Mouse (Mus musculus) limb, embryonic 14.5 days (tissue): ENCODE results near the gene Wdr70. TPM values are rescaled to one million over a fixed set of nuclear protein-coding genes. Genes with fewer than 3 reads are reported as not detected.
"Not testable (repeated sequence)": the region's sequence is repeated elsewhere in the genome, so short reads cannot be mapped to it uniquely, and the experiment has no call there.

ENCODE experiments used
- ATAC-seq: fragments of 200-750 bp; cut with Nextera tagmentation; 2 replicates; pipeline ENCODE4 v1.8.0; 2017; ENCODE audit warnings: low read depth, moderate number of reproducible peaks, moderate TSS enrichment; ENCODE audit not compliant: low FRiP score
- DNase-seq: peaks from one replicate; pipeline ENCODE4 v3.0.0-alpha.2; 2015; ENCODE audit warnings: low spot score
- H3K27ac ChIP-seq: fragments of 300-500 bp; sonication (generic); replicated peaks from 2 replicates; pipeline ENCODE4 v1.5.1; 2014; ENCODE audit warnings: low read depth, mild to moderate bottlenecking, low read length, moderate library complexity, mixed read lengths
- H3K27me3 ChIP-seq: fragments of 300-500 bp; sonication (generic); 2 replicates; pipeline ENCODE4 v1.6.1; 2014; ENCODE audit warnings: low read length, mixed read lengths; ENCODE audit not compliant: control insufficient read depth, insufficient read depth
- H3K36me3 ChIP-seq: fragments of 300-500 bp; sonication (generic); 2 replicates; pipeline ENCODE4 v1.6.1; 2014; ENCODE audit warnings: mild to moderate bottlenecking, low read length, moderate library complexity, mixed read lengths; ENCODE audit not compliant: control insufficient read depth, insufficient read depth
- H3K4me1 ChIP-seq: fragments of 300-500 bp; sonication (generic); 2 replicates; pipeline ENCODE4 v1.6.1; 2014; ENCODE audit warnings: antibody characterized with exemption, low read length, mixed read lengths; ENCODE audit not compliant: control insufficient read depth, insufficient read depth
- H3K4me2 ChIP-seq: fragments of 300-500 bp; sonication (generic); replicated peaks from 2 replicates; pipeline ENCODE4 v1.6.1; 2014; ENCODE audit warnings: low read depth, mild to moderate bottlenecking, low read length, moderate library complexity; ENCODE audit not compliant: severe bottlenecking
- H3K4me3 ChIP-seq: fragments of 300-500 bp; sonication (generic); replicated peaks from 2 replicates; pipeline ENCODE4 v1.5.1; 2014; ENCODE audit warnings: low read length
- H3K9ac ChIP-seq: fragments of 300-500 bp; sonication (generic); 2 replicates; pipeline ENCODE4 v1.6.1; 2014; ENCODE audit warnings: mild to moderate bottlenecking, low read depth, low read length, moderate library complexity; ENCODE audit not compliant: severe bottlenecking
- H3K9me3 ChIP-seq: fragments of 300-500 bp; sonication (generic); 2 replicates; pipeline ENCODE4 v1.6.1; 2016; ENCODE audit warnings: low read length; ENCODE audit not compliant: control insufficient read depth
- POLR2A ChIP-seq: fragments of 200-500 bp; IDR thresholded peaks from 2 replicates; pipeline ENCODE4 v1.8.0; 2012; ENCODE audit warnings: inconsistent platforms, mild to moderate bottlenecking, moderate library complexity, borderline replicate concordance; ENCODE audit not compliant: insufficient read depth, insufficient read length; ENCODE audit errors: extremely low read depth
- WGBS: fragments of 180-500 bp; shearing (Covaris S2); extraction: QIAGEN DNeasy Blood & Tissue Kit; methylation state at CpG from one replicate; pipeline ENCODE4 v1.1.7; 2014; 5-methylcytosine and 5-hydroxymethylcytosine counted together
- polyA plus RNA-seq, 2 experiments: library from polyadenylated mRNA; depleted of rRNA in 1 of 2; stranded (reverse) in 1 of 2; unstranded in 1 of 2; fragments of >200 nt; fragmentation: Nextera tagmentation in 1 of 2; extraction: Ambion mirVana in 1 of 2; gene quantifications; 2 replicates each; pipeline versions ENCODE4 v1.2.1 to v1.2.3; 2012 to 2014

Gene Wdr70
- polyA plus RNA-seq, 2 experiments, result 36.4 to 50.4 TPM

DNA sequence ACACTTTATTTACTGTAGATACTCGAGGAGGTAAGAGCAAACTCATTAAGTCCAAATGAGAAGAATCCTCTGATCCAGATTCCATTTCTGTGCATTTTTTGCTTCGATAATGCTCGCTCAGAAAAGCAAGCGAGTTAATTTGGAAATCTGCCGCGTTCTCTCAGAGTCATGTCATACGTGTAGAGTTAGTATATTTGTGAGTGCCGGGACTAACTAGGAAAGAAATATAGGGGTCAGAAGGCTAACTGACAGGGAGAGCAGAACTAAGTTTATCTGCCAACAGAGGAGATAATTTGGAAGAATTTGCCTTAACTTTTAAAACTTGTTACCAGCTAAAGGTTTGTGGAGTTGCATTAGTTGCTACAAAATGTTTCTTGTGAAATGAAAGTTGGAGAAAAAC is 10.8 kb upstream of the Wdr70 start:
- Histone ChIP-seq H3K36me3 (peaks cover 24% of the 10 kb centered on the region), H3K27ac (peak overlapping the region; percentile 70), H3K27me3 (no peaks in the 10 kb centered on the region), H3K9ac (peak overlapping the region; percentile 80), H3K9me3 (no peaks in the 10 kb centered on the region), H3K4me1 (peaks cover 10% of the 10 kb centered on the region; the same call in 1 of the 2 replicates), H3K4me2 (peak overlapping the region; percentile 65), H3K4me3 (peak overlapping the region; percentile 90)
- 3% methylated on average over 8 of the region's 8 CpGs for WGBS
- TF ChIP-seq POLR2A, result no peak
- DNase-seq (no peak), ATAC-seq (no peak)

DNA sequence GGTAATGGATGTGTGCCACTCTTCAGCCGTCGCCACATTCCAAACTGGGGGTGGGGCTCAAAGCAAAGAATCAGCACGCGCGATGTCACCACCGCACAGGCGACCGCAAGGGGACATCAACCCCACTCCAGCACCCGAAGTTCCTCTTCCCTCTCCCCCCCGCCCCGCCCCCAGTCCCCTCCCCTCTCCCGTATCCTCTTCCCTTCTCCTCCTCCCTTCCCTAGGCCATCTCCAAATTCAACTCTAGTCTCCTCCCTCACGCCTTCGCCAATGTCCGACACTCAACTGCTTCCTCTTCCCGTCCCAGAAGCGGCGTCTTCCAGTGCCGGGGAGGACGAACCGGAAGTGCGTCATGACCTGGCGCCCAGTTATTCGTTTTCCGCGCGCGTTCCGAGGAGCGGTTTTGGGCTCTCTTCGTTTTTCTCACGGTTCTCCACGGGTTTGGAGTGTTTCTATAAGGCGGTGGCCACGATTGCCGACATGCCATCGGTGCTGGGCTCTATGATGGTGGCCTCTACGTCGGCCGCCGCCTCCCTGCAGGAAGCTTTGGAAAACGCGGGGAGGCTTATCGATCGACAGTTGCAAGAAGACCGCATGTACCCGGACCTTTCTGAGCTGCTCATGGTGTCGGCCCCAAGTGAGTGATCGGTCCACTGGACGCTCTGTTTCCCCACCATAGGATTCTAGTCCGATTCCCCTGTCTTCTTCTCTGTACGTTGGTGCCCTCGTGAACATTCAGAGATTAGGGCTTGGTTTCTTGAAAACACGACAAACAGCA is 10.1 kb upstream of the Wdr70 start, which contains the start of gene Nup155:
Nup155 (plus strand) TSS at position 308 of the 778 bp plus-strand sequence.
- peak; percentile 96 for DNase-seq
- Histone ChIP-seq H3K9me3 (no peaks in the 10 kb centered on the region), H3K4me1 (peaks cover 10% of the 10 kb centered on the region; the same call in 1 of the 2 replicates), H3K9ac (peak within 1 kb of the TSS; percentile 80), H3K36me3 (peaks cover 24% of the 10 kb centered on the region), H3K4me3 (peak within 1 kb of the TSS; percentile 90), H3K27me3 (no peaks in the 10 kb centered on the region), H3K4me2 (peak within 1 kb of the TSS; percentile 65), H3K27ac (peak within 1 kb of the TSS; percentile 70)
- peak; percentile 98 for ATAC-seq
- peak; percentile 49; the same call in 1 of the 2 replicates for TF ChIP-seq POLR2A
- under 1% methylated on average over 53 of the region's 54 CpGs for WGBS

DNA sequence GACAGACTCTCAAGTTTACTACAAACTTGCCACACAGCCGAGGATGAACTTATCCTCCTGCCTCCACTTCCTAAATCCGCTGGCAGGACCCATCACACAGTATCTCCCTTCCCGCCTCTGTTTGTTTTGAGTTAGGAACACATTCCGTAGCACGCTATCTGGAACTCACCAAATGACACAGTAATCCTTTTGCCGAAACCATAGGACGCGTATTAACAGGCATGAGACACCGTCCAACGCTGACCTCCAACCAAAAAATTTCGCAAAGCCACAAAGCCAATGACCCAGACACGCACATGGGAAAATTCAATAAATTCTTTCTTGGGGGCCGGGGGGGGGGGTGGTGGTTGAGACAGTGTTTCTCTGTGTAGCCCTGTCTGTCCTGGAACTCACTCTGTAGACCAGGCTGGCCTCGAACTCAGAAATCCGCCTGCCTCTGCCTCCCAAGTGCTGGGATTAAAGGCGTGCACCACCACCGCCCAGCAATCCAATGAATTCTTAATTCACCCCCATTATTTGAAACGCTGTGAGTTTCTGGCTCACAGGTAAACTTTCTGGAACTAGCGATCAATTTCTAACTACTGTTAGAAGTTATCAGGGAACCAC is 9.5 kb upstream of the Wdr70 start:
- Histone ChIP-seq H3K4me3 (peak overlapping the region; percentile 90), H3K9ac (peak overlapping the region; percentile 80), H3K27me3 (no peaks in the 10 kb centered on the region), H3K36me3 (peaks cover 20% of the 10 kb centered on the region), H3K27ac (peak overlapping the region; percentile 63), H3K4me1 (peaks cover 10% of the 10 kb centered on the region; the same call in 1 of the 2 replicates), H3K4me2 (peak overlapping the region; percentile 65), H3K9me3 (no peaks in the 10 kb centered on the region)
- peak; percentile 24 for ATAC-seq
- 55% methylated on average over 19 of the region's 19 CpGs for WGBS
- no peak for TF ChIP-seq POLR2A
- no peak for DNase-seq

DNA sequence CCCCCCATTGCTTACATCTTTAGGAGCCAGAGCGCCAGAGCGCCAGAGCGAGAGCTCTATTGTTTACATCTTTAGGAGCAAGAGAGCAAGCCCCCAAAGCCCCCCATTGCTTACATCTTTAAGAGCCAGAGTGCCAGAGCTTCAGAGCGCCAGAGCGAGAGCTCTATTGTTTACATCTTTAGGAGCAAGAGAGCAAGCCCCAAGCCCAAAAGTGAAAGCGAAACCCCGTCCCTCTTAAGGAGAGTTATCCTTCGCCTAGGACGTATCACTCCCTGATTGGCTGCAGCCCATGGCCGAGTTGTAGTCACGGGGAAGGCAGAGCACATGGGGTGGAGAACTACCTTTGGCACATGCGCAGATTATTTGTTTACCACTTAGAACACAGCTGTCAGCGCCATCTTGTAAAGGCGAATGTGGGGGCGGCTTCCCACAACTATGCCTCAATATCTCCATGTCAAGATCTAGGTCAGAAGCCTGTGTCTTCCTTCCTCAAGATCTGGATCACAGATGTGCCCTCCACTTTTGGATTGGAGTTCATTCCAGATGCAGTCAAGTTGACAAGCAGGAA is 3.0 kb upstream of the Wdr70 start:
- H3K9ac ChIP-seq, DNase-seq, H3K36me3 ChIP-seq, H3K9me3 ChIP-seq, H3K27ac ChIP-seq, ATAC-seq, H3K4me2 ChIP-seq, H3K4me3 ChIP-seq, H3K27me3 ChIP-seq, H3K4me1 ChIP-seq: not testable (repeated sequence)
- 85% methylated on average over 13 of the region's 15 CpGs for WGBS

DNA sequence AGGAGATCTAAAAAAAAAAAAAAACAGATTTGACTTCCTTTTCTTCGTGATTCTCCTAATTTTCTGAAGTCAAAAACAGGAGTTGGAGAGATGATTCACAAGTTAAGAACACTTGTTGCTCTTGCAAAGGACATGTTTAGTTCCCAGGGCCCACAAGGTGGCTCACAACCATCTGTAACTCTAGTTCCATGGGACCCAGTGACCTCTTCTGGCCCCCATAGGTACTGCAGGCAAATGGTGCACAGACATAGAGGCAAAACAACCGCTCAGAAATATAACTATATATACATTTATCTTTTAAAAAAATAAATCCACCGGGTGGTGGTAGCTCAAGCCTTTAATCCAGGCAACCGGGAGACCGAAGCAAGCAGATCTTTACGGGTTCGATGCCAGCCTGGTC is 1.2 kb downstream of the Wdr70 start:
- H3K4me3 ChIP-seq, result peak overlapping the region; percentile 82
- 28% methylated on average over 7 of the region's 7 CpGs for WGBS

DNA sequence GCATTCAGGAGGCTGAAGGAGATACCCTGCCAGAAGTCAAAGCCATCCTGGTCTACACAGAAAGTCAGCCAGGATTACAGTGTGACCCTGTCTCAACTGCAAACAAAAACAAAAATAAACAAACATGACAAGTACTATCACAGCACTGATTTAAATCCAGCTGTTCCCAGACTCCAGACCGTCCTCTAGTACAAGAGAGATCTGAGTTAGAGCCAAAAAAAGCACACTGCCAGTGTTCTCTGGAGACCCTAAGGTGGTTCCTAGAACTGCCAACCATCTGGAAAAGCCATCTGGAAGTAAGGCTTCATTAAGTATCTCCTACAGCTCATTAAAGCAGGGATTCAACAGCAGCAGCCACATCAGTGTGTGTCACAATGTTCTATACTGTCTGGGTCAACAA is 6.3 kb downstream of the Wdr70 start:
- not testable (repeated sequence) for H3K4me1 ChIP-seq, H3K27ac ChIP-seq, ATAC-seq, DNase-seq, H3K27me3 ChIP-seq, H3K4me2 ChIP-seq, H3K9ac ChIP-seq, H3K4me3 ChIP-seq, H3K9me3 ChIP-seq
- WGBS, result 81% methylated on average over 1 of the region's 1 CpGs
- peaks cover 50% of the 10 kb centered on the region for H3K36me3 ChIP-seq

More for the DNA sequence above, 1.2 kb downstream of the Wdr70 start:
- peak overlapping the region; percentile 40 for H3K4me2 ChIP-seq
- no peaks in the 10 kb centered on the region for H3K4me1 ChIP-seq
- ATAC-seq (no peak), DNase-seq (no peak)
- H3K36me3 ChIP-seq, result peaks cover 30% of the 10 kb centered on the region
- no peaks in the 10 kb centered on the region for H3K9me3 ChIP-seq
- no peaks in the 10 kb centered on the region for H3K27me3 ChIP-seq
- no peak overlapping the region for H3K27ac ChIP-seq
- H3K9ac ChIP-seq, result no peak overlapping the region
- no peak for TF ChIP-seq POLR2A
